Mouse (Mus musculus) gastrocnemius, postnatal 4 days (tissue): ENCODE results near the gene Pkd1l1. TPM values are rescaled to one million over a fixed set of nuclear protein-coding genes. Genes with fewer than 3 reads are reported as not detected.

Experiments used
- total RNA-seq, 2 experiments: library from RNA; stranded (reverse); gene quantifications; 2 replicates each; pipeline ENCODE4 v1.2.3; 2021

The Pkd1l1 gene
- total RNA-seq, 2 experiments from 2014 or later, result not detected

Other genes with a start within 250 kb of the Pkd1l1 start
- gene Hus1, start 37.9 kb upstream of the Pkd1l1 start, total RNA-seq, result 10 to 100 TPM; 10.1 to 10.2 TPM
- gene Gm11992, start 75.3 kb upstream of the Pkd1l1 start, total RNA-seq, result not detected
- not detected for gene Sun3, start 75.7 kb upstream of the Pkd1l1 start, total RNA-seq
- gene Upp1, start 144.8 kb upstream of the Pkd1l1 start, total RNA-seq, result 1 to 10 TPM; 7.5 TPM
- gene Abca13, start 218.7 kb upstream of the Pkd1l1 start, total RNA-seq, result under 1 TPM in 1 of 2 experiments, not detected in 1; 0.03 TPM